Mouse (Mus musculus): ENCODE measurements around the gene Smim5.
"Not testable (repeated sequence)": the region's sequence is repeated elsewhere in the genome, so short reads cannot be mapped to it uniquely, and the experiment has no call there.

The Smim5 gene

GRCm38 (mm10) chr11:115899486-115900266, at the start of gene Smim5:
Smim5 (plus strand) TSS chr11:115899966.
- no peak for DNase-seq (ENCODE audit: low spot score in 2 of 2)

GRCm38 (mm10) chr11:115854674-115855073, 45.1 kb upstream of the Smim5 start:
- DNase-seq (ENCODE audit: low spot score in 2 of 2), result peak; percentile 14 to 35

GRCm38 (mm10) chr11:115857146-115857545, 42.6 kb upstream of the Smim5 start:
- not testable (repeated sequence) for DNase-seq (ENCODE audit: low spot score in 2 of 2)

GRCm38 (mm10) chr11:115857936-115858335, 41.8 kb upstream of the Smim5 start:
- no peak for DNase-seq (ENCODE audit: low spot score in 2 of 2)

GRCm38 (mm10) chr11:115858354-115858753, 41.4 kb upstream of the Smim5 start, which contains the start of gene Myo15b:
Myo15b (plus strand) TSS chr11:115858406.
- DNase-seq (ENCODE audit: low spot score in 2 of 2), result no peak

GRCm38 (mm10) chr11:115859143-115859945, 40.4 kb upstream of the Smim5 start:
- DNase-seq (ENCODE audit: low spot score in 2 of 2), result peak; percentile 40 to 41

GRCm38 (mm10) chr11:115863895-115864294, 35.9 kb upstream of the Smim5 start:
- DNase-seq (ENCODE audit: low spot score in 2 of 2), result no peak

GRCm38 (mm10) chr11:115869393-115869792, 30.4 kb upstream of the Smim5 start:
- no peak for DNase-seq (ENCODE audit: low spot score in 2 of 2)

GRCm38 (mm10) chr11:115872437-115872836, 27.3 kb upstream of the Smim5 start:
- DNase-seq (ENCODE audit: low spot score in 2 of 2), result no peak

GRCm38 (mm10) chr11:115875935-115876334, 23.8 kb upstream of the Smim5 start:
- no peak for DNase-seq (ENCODE audit: low spot score in 2 of 2)

GRCm38 (mm10) chr11:115876438-115876837, 23.3 kb upstream of the Smim5 start:
- no peak for DNase-seq (ENCODE audit: low spot score in 2 of 2)

GRCm38 (mm10) chr11:115877174-115877755, 22.5 kb upstream of the Smim5 start:
- no peak for DNase-seq (ENCODE audit: low spot score in 2 of 2)

GRCm38 (mm10) chr11:115878071-115878470, 21.7 kb upstream of the Smim5 start:
- no peak for DNase-seq (ENCODE audit: low spot score in 2 of 2)

GRCm38 (mm10) chr11:115881002-115881401, 18.8 kb upstream of the Smim5 start:
- peak in 1 of 2 experiments; percentile 22 for DNase-seq (ENCODE audit: low spot score in 2 of 2)

GRCm38 (mm10) chr11:115883251-115883650, 16.5 kb upstream of the Smim5 start:
- no peak for DNase-seq (ENCODE audit: low spot score in 2 of 2)

- no peak for DNase-seq (ENCODE audit: low spot score in 2 of 2)
These were observed 15.4 kb upstream of the Smim5 start for GRCm38 (mm10) chr11:115884361-115884760.

- DNase-seq (ENCODE audit: low spot score in 2 of 2), result no peak
These were observed 14.5 kb upstream of the Smim5 start for GRCm38 (mm10) chr11:115885281-115885680.

- DNase-seq (ENCODE audit: low spot score in 2 of 2), result no peak
These were observed 13.3 kb upstream of the Smim5 start for GRCm38 (mm10) chr11:115886446-115886845.

GRCm38 (mm10) chr11:115888020-115888419, 11.7 kb upstream of the Smim5 start:
- DNase-seq (ENCODE audit: low spot score in 2 of 2), result no peak

- no peak for DNase-seq (ENCODE audit: low spot score in 2 of 2)
These were observed 10.6 kb upstream of the Smim5 start for GRCm38 (mm10) chr11:115889159-115889558.

- no peak for DNase-seq (ENCODE audit: low spot score in 2 of 2)
These were observed 7.6 kb upstream of the Smim5 start for GRCm38 (mm10) chr11:115892213-115892612.

- DNase-seq (ENCODE audit: low spot score in 2 of 2), result no peak
These were observed 6.7 kb upstream of the Smim5 start for GRCm38 (mm10) chr11:115893071-115893470.
